Mouse (Mus musculus) stomach, postnatal 0 days (tissue): ENCODE measurements around the gene 6430628N08Rik.

Experiments used
- CTCF ChIP-seq: IDR thresholded peaks from 2 replicates; pipeline ENCODE4 v1.5.1; 2016; ENCODE audit warnings: antibody characterized with exemption, low read depth, mild to moderate bottlenecking, moderate library complexity
- EP300 ChIP-seq: optimal IDR thresholded peaks from 2 replicates; pipeline ENCODE3; 2016; ENCODE audit warnings: antibody characterized with exemption

- TF ChIP-seq CTCF (no peak), EP300 (no peak)
These were observed 53.3 kb downstream of the 6430628N08Rik start for GRCm38 (mm10) chr4:115943669-115944314.
